Mouse (Mus musculus): ENCODE measurements around the gene Tnfrsf14. TPM values are rescaled to one million over a fixed set of nuclear protein-coding genes. Genes with fewer than 3 reads are reported as not detected.
A peak's percentile ranks its signal among the peaks of the same experiment; 100 is the strongest.

The Tnfrsf14 gene
- polyA plus RNA-seq, 2 experiments from 2014 or later, result 12.0 to 22.3 TPM

- no peak for ATAC-seq
Observed at GRCm38 (mm10) chr4:154914252-154914651, 14.1 kb downstream of the Tnfrsf14 start.

GRCm38 (mm10) chr4:154913845-154914244 is 14.5 kb downstream of the Tnfrsf14 start:
- peak; percentile 39 for ATAC-seq

GRCm38 (mm10) chr4:154911644-154912043 is 16.7 kb downstream of the Tnfrsf14 start:
- no peak for ATAC-seq

- ATAC-seq, result no peak
Observed at GRCm38 (mm10) chr4:154910606-154911522, 17.5 kb downstream of the Tnfrsf14 start.

GRCm38 (mm10) chr4:154908490-154908889 is 19.9 kb downstream of the Tnfrsf14 start:
- no peak for ATAC-seq

- peak; percentile 48 for ATAC-seq
Observed at GRCm38 (mm10) chr4:154907833-154908232, 20.5 kb downstream of the Tnfrsf14 start.

GRCm38 (mm10) chr4:154904185-154905071 is 23.9 kb downstream of the Tnfrsf14 start:
- ATAC-seq, result peak; percentile 99

- ATAC-seq, result no peak
Observed at GRCm38 (mm10) chr4:154902371-154902770, 26.0 kb downstream of the Tnfrsf14 start.

- ATAC-seq, result peak; percentile 91
Observed at GRCm38 (mm10) chr4:154898506-154899446, 29.6 kb downstream of the Tnfrsf14 start, which contains the start of gene Fam213b. Fam213b (minus strand) TSS chr4:154899135.

- no peak for ATAC-seq
Observed at GRCm38 (mm10) chr4:154897676-154898465, 30.5 kb downstream of the Tnfrsf14 start.

- ATAC-seq, result no peak
Observed at GRCm38 (mm10) chr4:154895549-154895948, 32.8 kb downstream of the Tnfrsf14 start.

- no peak for ATAC-seq
Observed at GRCm38 (mm10) chr4:154890887-154891286, 37.5 kb downstream of the Tnfrsf14 start.

GRCm38 (mm10) chr4:154887593-154888250 is 40.6 kb downstream of the Tnfrsf14 start:
- ATAC-seq, result no peak

- ATAC-seq, result no peak
Observed at GRCm38 (mm10) chr4:154886876-154887592, 41.3 kb downstream of the Tnfrsf14 start.

GRCm38 (mm10) chr4:154885416-154885815 is 42.9 kb downstream of the Tnfrsf14 start:
- no peak for ATAC-seq

GRCm38 (mm10) chr4:154882014-154882659 is 46.2 kb downstream of the Tnfrsf14 start:
- no peak for ATAC-seq

- no peak for ATAC-seq
Observed at GRCm38 (mm10) chr4:154880730-154881129, 47.6 kb downstream of the Tnfrsf14 start.

- ATAC-seq, result peak; percentile 99
Observed at GRCm38 (mm10) chr4:154877864-154878548, 50.4 kb downstream of the Tnfrsf14 start.

GRCm38 (mm10) chr4:154873186-154873585 is 55.2 kb downstream of the Tnfrsf14 start:
- no peak for ATAC-seq
